Comparison of ENCODE assay signal across 14 mouse cellular contexts in genomic region chr3:156947404-156947803, GRCm38 (mm10).
DNase-seq lines count a peak whose midpoint lies in the region; ATAC-seq and TF ChIP-seq lines count a peak whose summit lies in the region.
"Had no signal": no experiment of that assay in that cellular context is flagged by ENCODE, and none has a peak within 500 bp of the region (broad histone marks: within the 10 kb centered on the region; RNA-seq: fewer than 3 reads in every experiment).

No protein-coding gene starts in this region.

- peak overlapping the region; percentile 57 for H3K27ac ChIP-seq in cerebellum, adult 2 months (ENCODE audit: insufficient read depth, low read length)
- no peak overlapping the region for H3K27ac ChIP-seq in hindbrain, embryonic 11.5 days (ENCODE audit: low read depth, low read length)
- no peak overlapping the region for H3K27ac ChIP-seq in hindbrain, postnatal 0 days
- H3K27ac ChIP-seq: embryonic facial prominence, embryonic 13.5 days; hindbrain, embryonic 15.5 days had no signal

- DNase-seq in cerebellum, adult 2 months: peak in 1 of 2 experiments; percentile 53
- no peak for DNase-seq in cerebellum, adult 11-12 months
- DNase-seq in hindbrain, embryonic 11.5 days (ENCODE audit: low spot score): no peak
- no peak for DNase-seq in hindbrain, postnatal 0 days (ENCODE audit: low spot score)
- DNase-seq in brain, embryonic 18.5 days (ENCODE audit: low read depth, low spot score): peak; percentile 36
- DNase-seq in layer of hippocampus, postnatal 14 days (ENCODE audit: low spot score in 2 of 2): peak; percentile 34 to 59
- no peak for DNase-seq in ovary, postnatal 36 days (ENCODE audit: low spot score)
- DNase-seq in cerebellum, adult 9-11 months: no peak
- DNase-seq: adrenal gland, adult 2 months; right cerebral cortex, postnatal 25 days; thymus, postnatal 25 days had no signal

- no peak for TF ChIP-seq POLR2A in cerebellum, adult 2 months (IDR thresholded peaks at IDR 0.05; ENCODE audit: borderline replicate concordance, insufficient read depth, low read length)

- no peak overlapping the region for H3K4me2 ChIP-seq in hindbrain, embryonic 11.5 days (replicated peaks; ENCODE audit: low read depth, low read length)
- no peak overlapping the region for H3K4me2 ChIP-seq in hindbrain, postnatal 0 days (ENCODE audit: low read depth, low read length)
- H3K4me2 ChIP-seq: embryonic facial prominence, embryonic 13.5 days; hindbrain, embryonic 15.5 days had no signal

- no peaks in the 10 kb centered on the region for H3K36me3 ChIP-seq in hindbrain, embryonic 11.5 days (ENCODE audit: control insufficient read depth, insufficient read depth, low read length)
- H3K36me3 ChIP-seq in hindbrain, postnatal 0 days (ENCODE audit: insufficient read depth, low read length): no peaks in the 10 kb centered on the region
- H3K36me3 ChIP-seq: embryonic facial prominence, embryonic 13.5 days; hindbrain, embryonic 15.5 days had no signal

- no peaks in the 10 kb centered on the region for H3K9me3 ChIP-seq in hindbrain, embryonic 11.5 days (ENCODE audit: control insufficient read depth, low read length)
- H3K9me3 ChIP-seq in hindbrain, postnatal 0 days (ENCODE audit: low read length): no peaks in the 10 kb centered on the region
- H3K9me3 ChIP-seq: embryonic facial prominence, embryonic 13.5 days; hindbrain, embryonic 15.5 days had no signal

- no peak overlapping the region for H3K9ac ChIP-seq in hindbrain, embryonic 11.5 days (ENCODE audit: low read depth, low read length)
- no peak overlapping the region for H3K9ac ChIP-seq in hindbrain, postnatal 0 days (replicated peaks; ENCODE audit: low read length)
- H3K9ac ChIP-seq: embryonic facial prominence, embryonic 13.5 days; hindbrain, embryonic 15.5 days had no signal

- peak; percentile 58 for ATAC-seq in hindbrain, embryonic 11.5 days (ENCODE audit: low FRiP score)
- no peak for ATAC-seq in hindbrain, postnatal 0 days
- ATAC-seq: lung, postnatal 0 days had no signal

- H3K27me3 ChIP-seq in cerebellum, adult 2 months (ENCODE audit: control insufficient read depth, insufficient read depth, low read length): no peaks in the 10 kb centered on the region
- H3K27me3 ChIP-seq in hindbrain, embryonic 11.5 days (ENCODE audit: control insufficient read depth, insufficient read depth, low read length): no peaks in the 10 kb centered on the region
- no peaks in the 10 kb centered on the region for H3K27me3 ChIP-seq in hindbrain, postnatal 0 days (ENCODE audit: insufficient read depth, low read length)
- H3K27me3 ChIP-seq: embryonic facial prominence, embryonic 13.5 days; hindbrain, embryonic 15.5 days had no signal

- no peak overlapping the region for H3K4me3 ChIP-seq in cerebellum, adult 2 months (replicated peaks; ENCODE audit: insufficient read depth, low read depth, low read length)
- no peak overlapping the region for H3K4me3 ChIP-seq in hindbrain, embryonic 11.5 days (ENCODE audit: low read depth, low read length)
- no peak overlapping the region for H3K4me3 ChIP-seq in hindbrain, postnatal 0 days (ENCODE audit: low read length)
- H3K4me3 ChIP-seq: embryonic facial prominence, embryonic 13.5 days; hindbrain, embryonic 15.5 days had no signal

- WGBS in cerebellum, adult 2 months: 29% methylated on average over 6 of the region's 6 CpGs
- WGBS in hindbrain, embryonic 11.5 days: 48% methylated on average over 6 of the region's 6 CpGs
- 41% methylated on average over 6 of the region's 6 CpGs for WGBS in hindbrain, postnatal 0 days

- H3K4me1 ChIP-seq in cerebellum, adult 2 months (ENCODE audit: control insufficient read depth, insufficient read depth, low read length): peaks cover 10% of the 10 kb centered on the region; the same call in 1 of the 2 replicates
- no peaks in the 10 kb centered on the region; the same call in 1 of the 2 replicates for H3K4me1 ChIP-seq in hindbrain, embryonic 11.5 days (replicated peaks; ENCODE audit: control insufficient read depth, insufficient read depth, low read length)
- no peaks in the 10 kb centered on the region for H3K4me1 ChIP-seq in hindbrain, postnatal 0 days (ENCODE audit: insufficient read depth, low read length)
- H3K4me1 ChIP-seq: embryonic facial prominence, embryonic 13.5 days; hindbrain, embryonic 15.5 days had no signal

- no peak for TF ChIP-seq CTCF in cerebellum, adult 2 months (IDR thresholded peaks at IDR 0.05; ENCODE audit: borderline replicate concordance, insufficient read depth, low read depth, low read length)
- no peak for TF ChIP-seq CTCF in hindbrain, postnatal 0 days (IDR thresholded peaks at IDR 0.05; ENCODE audit: low read depth)

Comparison
In these comparisons a context has a peak if more than half of its experiments do, and no peak if none do; other contexts are left out.
1. DNase-seq: peak in brain, embryonic 18.5 days (single experiment) and layer of hippocampus, postnatal 14 days (2 of 2); none in cerebellum, adult 11-12 months (single experiment), hindbrain, embryonic 11.5 days (single experiment), hindbrain, postnatal 0 days (single experiment), ovary, postnatal 36 days (single experiment) and cerebellum, adult 9-11 months (single experiment).